Mouse (Mus musculus) kidney, adult 11 months (tissue): ENCODE results near the gene C1qtnf9.

Experiments used
- DNase-seq: peaks from one replicate; pipeline ENCODE4 v3.0.0; 2022

The C1qtnf9 gene

DNA sequence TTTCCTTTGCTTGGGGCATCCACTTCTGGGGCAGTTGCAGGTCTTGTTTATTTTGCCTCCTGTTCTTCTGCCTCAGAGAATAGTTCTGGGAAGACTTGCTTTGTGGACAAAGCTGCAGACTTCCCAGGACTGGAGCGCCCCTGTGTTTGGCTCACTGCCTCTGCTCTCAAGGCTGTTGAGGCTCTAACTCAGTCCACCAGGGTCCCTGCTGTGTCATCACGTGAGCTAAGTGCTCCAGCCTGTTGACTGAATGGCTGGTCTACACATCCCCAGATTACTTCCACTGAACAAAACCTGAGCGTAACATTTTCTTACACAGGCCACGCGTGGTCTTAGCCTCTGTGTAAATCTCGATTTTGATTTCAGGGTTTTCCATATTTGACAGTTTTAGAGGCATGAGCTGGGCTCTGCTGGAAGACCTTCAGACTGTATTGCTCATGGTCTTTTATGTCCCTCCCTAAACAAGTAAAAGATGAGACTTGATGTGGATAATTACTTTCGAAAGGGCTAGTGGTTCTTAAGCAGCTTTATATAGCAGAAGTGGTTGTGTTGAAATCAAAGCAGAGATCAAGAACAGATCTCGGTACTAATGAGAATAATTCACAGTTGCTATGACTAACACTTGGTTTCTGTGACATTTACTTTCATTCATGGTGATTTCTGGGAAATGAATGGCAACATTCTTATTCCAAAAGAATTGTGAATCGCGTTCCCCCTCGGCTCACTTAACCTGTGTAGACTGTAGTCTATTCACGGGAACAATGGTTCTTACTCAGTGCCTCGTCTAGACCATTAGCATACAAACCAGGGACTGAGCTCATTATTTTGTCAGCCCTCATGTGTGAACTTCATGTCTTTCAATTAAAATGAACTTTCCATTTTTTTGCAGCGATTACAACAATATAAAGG, 14.8 kb upstream of the C1qtnf9 start:
- DNase-seq: no peak

DNA sequence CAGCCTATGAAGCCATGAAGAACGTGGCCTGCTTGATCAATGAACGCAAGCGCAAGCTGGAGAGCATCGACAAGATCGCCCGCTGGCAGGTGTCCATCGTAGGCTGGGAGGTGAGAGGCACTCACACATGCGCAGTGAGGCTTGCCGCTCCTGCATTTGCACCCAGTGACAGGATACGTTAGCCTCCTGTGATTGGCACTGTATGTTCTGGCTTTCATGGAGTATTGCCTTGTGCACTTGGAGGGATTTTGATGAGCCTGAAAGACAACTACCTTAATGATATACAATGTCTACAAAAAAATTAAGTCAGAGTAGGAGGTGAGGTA, 14.2 kb upstream of the C1qtnf9 start:
- no peak for DNase-seq

DNA sequence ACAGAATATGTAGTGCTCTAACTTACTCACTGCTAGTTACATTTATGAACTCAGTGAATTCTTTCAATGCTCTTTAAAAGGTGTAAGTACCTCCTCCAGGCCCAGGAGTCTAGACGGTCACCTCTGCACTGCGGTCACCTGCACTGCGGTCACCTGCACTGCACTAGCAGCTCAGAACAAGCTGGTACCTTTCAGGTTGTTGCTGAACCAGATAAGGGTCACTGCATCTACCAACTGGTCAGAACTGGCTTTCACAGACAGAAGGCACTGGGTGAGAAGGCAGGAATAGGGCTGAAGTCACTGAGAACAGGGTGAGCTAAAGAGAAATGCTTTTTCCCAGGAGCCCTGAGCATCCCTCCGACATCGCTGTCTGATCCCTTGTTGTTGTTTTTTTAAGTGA, 13.3 kb upstream of the C1qtnf9 start:
- peak; percentile 71 for DNase-seq

DNA sequence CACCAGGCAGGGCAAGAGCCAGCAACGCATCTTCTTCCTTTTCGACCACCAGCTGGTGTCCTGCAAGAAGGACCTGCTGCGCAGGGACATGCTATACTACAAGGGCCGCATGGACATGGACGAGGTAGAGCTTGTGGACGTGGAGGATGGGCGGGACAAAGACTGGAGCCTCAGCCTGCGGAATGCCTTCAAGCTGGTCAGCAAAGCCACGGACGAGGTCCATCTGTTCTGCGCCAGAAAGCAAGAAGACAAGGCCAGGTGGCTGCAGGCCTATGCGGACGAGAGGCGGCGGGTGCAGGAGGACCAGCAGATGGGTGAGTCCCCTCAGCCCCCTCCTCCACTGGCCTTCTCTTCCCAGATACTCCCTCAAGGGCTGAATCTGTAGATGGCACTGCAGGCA, 11.7 kb upstream of the C1qtnf9 start:
- no peak for DNase-seq

DNA sequence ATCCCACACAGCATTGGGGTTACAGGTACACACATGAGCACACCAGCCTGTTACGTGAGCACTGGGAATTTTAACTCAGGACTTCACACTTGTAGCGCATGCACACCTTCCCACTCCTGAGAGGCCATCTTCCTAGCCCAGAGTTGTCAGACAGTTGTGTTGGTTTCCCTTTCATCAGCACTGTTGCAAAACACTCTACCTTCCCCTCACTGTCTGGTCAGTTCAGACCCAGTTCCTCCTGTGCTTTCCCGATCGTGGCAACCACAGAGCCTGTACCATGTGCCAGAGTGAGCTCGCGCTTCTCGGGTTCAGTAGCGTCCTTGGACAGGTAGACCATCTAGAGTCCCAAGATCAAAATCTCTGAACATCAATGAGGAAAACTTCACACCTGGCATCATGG, 10.7 kb upstream of the C1qtnf9 start:
- DNase-seq: no peak

DNA sequence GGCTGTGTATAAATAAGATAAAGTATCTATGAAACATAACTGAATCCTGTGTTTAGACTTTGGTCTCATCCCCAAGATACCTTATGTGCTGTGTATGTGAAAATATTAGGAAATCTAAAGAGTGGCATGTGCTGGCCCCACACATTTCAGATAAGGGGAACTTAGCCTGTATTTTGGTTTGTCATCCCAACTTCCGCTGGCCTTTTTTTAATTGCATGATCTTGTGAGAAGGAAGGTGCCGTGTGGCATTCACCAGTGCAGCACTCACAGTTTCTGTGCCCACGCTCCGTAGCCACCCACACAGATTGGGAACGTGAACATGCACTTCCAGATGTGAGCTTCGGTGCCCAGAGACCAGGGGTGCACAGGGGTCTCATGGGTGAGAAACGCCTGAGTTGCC, 10.2 kb upstream of the C1qtnf9 start:
- no peak for DNase-seq

DNA sequence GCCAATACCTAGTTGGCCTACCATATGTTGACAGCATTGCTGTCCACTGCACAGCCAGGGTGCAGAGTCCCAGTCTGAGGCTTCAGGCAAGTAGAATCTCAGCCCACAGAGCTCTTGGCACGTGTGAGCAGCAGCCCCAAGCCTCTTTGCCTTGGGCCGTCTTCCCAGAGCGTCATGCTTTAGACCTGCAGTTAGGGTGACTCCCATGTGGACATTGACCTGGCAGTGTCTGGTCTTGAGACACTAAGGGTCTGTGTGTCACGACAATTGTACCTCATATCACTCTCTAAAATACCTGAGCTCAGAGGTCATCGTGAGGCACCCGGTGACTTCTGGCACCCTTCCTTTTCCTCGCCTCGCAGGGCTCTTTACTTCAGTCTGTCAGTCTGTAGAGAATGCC, 8.8 kb upstream of the C1qtnf9 start:
- DNase-seq: no peak

DNA sequence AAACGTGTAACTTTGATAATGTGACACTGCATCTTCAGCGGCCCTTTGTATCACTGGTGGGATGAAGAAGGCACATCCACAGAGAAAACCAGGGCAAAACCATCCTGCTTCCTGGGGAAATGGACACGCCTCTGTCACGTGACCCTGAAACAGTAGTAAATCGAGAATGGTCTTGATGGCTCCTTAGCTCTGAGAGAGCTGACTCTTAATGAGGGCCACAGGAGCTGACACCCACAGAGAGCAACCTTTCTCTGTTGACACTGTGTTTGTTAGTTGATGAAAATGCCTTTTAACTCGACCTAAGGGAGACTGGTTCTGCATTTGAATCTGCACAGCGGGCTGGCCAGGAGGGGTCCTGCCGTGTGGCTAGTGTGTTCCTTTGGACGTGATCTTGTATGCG, 6.1 kb upstream of the C1qtnf9 start:
- DNase-seq: no peak

DNA sequence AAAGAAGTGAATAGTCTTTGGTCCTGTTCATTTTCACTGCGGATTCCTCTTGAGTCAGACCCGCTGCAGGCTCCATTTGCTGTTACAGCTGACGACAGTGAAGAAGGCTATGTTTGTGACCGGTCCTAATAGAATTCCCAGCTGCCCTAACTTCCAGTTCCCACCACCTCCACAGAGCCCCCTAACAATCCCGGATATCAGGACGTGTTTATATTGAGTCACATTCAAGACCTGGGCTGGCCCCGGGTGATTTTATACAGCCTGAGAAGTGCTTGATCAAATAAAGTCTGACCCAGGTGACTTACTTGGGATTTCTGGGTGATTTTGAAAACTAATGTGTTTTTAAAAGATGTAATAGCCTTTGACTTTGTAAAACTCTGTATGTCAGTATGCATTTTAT, 5.2 kb upstream of the C1qtnf9 start:
- DNase-seq: no peak

DNA sequence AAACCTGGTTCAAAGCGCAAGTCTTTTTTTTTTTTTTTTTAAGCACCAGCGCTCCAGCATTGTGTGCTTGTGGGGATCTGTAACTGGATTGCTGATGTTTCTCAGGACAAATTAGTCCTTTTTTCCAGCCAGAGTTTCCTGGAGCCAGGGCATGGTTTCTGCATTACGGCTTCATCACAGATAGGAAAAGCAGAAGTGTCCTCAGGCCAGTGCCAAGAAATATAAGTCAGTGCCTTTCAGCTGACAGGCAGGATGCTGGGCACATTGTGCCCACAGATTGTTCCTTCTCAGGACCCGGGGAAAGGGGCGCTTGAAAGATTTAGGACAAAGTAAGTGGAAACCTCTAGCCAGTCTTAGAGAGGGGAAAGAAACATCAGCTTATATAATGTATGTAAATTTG, 4.2 kb upstream of the C1qtnf9 start:
- no peak for DNase-seq

DNA sequence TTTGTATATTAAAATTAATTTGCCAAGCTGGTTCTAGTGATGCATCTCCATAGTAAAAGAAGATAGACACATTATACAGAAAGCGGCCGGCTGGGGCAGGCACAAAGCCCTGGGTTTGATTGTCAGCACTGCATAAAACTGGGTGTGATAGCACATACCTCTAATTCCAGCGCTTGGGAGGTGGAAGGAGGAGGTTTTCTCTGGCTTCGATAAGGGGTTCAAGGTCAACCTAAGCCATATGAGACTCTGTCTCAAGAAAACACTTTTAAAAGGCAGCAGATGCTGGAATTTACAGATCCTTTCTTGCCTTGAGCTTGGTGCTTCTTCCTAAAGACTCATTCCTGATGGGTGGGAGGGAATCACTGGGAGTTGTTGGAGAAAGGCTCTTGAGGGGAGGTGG, 3.4 kb upstream of the C1qtnf9 start:
- no peak for DNase-seq

DNA sequence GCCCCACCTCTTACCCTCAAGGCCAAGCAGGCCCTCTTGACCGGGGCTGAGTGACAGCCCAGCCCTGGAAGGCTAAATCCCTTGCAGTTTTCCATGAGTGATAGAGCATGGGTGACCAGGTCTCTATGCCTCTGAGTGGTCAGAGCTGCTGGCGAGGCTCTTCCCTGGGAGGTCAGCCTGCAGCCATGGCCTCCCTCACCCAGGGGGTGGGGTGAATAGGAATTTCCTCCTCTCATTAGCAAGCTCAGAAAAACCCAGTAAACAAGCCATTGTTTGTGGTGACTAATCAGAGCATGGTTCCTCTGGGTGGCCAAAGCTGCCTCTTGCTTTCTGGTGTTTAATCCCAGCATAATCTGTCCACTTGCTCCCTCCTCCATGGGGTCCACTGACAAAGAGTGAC, 2.9 kb upstream of the C1qtnf9 start:
- DNase-seq: peak; percentile 28

DNA sequence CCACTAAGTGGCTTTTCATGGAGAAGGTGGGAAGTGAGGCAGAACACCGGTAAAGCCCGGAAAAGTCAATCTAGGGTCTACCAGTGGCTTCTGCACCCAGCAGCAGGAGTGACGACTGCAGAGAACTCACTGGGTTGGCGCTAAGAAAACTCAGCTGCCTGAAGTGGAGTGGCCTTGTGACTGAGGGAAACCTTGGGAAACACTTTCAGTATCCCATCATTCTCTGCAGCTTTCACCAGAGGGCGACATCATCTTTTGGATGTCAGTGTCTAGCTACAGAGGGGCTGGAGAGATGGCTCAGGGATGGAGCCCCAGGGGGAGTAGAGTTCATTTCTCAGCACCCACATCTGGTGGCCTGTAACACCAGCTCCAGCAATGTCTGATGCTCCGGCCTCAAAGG, 1.4 kb downstream of the C1qtnf9 start:
- no peak for DNase-seq

DNA sequence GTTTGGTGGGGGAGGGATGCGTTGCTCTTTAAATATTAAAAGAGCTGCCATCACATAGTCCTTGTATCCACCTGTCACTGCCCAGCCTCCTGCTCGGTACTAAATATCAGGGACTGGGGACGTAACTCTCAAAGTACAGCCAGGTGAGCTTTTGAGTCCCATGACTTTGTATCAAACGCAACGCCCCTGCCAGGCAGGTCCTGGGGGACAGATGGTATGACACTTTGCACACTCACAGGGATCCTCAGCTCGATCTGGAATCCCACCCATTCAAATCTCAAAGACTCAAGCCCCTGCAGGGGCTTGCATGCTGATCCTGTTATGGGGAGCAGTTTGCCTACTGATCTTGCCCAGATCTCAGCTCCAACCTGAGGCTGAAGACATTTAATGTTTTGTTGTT, 2.7 kb downstream of the C1qtnf9 start:
- DNase-seq: no peak

DNA sequence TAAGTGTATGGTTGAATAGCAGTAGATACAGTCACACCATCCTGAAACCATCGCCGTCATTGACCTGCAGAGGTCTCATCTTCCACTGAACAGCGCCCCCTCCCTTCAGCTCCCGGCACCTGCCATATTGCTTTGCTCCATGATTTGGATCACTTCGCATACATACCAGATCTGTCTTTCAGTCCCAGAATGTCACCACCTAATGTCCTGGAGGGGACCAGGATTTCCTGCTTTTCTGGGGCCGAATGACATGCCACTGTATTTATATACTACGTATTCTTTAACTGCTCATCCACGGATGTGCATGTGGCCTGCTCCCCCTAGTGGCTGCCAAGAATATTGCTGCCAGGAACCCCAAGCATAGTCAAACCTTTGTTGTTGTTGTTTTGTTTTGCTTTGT, 3.1 kb downstream of the C1qtnf9 start:
- peak; percentile 52 for DNase-seq

DNA sequence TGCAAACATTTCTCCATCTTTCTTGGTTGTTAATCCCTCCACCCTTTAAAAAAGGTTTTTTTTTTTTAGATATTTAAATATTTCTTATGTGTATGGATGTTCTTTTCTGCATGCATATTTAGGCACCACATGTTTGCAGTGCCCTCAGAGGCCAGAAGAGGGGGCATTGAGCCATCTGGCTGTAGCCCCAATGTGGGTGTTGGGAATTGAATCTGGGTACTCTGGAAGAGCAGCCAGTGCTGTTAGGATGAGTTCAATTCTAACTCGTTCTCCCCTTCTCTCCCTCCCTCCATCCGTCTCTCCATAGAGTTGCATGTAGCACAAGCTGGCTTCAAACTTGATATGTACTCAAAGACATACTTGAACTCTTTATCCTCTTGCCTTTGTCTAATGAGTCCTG, 5.5 kb downstream of the C1qtnf9 start:
- no peak for DNase-seq

DNA sequence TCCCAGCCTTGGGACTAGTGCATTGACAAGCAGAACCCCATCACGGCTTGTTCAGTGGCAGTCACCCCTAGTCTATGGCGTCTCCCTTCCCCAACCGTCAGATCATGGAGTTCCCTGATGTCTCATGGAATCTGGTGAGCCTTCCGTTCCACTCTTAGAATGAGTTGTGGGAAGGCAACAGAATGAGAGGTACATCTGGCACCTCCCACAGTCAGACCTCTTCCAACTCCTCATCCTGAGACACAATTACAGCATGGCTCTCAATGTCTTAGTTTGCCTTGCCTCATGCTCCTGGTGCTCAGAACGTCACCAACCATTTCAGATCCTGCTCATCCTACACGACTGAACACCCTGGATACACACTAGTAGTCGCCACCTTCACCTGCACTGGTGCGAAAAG, 8.6 kb downstream of the C1qtnf9 start:
- no peak for DNase-seq

DNA sequence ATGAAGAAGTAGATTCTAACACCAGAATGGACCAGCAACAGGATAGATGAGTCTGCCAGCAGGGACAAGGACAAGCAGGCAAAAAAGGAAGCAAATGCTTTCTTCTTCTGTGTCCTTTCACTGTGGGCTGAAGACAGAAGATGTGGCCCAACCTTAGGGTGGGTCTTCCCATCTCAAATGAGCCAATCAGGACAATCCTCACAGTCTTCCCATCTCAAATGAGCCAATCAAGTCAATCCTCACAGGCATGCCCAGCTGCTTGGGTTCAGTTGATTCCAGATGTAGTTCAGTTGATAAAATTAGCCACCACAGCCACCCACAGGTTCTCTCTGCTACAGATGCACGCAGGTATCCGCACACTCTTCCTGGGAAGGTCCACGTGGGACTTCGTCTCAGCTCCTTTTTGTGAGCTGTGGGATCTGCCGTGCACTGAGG, 9.6 kb downstream of the C1qtnf9 start:
- no peak for DNase-seq

DNA sequence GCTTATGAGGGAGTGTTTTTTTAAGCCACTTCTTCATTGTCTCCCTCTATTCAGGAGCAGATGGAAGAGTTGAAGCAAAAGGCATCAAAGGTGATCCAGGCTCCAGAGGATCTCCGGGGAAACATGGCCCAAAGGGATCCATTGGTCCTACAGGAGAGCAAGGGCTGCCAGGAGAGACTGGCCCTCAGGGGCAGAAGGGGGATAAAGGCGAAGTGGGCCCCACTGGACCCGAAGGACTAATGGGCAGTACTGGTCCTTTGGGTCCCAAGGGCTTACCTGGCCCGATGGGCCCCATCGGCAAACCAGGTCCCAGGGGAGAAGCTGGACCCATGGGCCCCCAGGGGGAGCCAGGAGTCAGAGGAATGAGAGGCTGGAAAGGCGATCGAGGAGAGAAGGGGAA, 11.3 kb downstream of the C1qtnf9 start:
- DNase-seq: no peak

DNA sequence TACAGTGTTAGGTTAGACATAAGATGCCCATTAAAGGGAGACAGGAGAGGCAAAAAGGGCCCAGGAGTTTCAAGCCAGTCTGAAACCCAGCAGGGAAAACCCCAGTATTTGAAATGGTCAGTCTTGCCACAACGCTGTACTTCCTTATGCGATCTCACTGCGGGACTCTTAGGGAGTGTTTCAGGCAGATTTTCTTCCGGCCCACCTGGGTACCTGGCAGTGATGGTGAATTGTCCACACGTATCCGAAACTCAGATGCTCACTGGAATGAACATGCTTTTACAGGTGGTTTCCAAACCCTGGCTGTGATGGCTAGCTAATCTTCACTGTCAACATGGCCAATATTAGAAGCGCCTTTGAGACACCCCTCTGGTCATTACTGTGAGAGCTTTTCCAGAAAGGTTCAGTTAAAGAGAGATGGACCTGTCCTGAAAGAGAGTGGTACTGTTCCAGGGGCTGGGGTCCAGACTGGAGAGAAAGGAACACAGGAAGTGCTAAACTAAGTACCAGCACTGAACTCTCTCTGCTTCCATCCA, 14.3 kb downstream of the C1qtnf9 start:
- no peak for DNase-seq

DNA sequence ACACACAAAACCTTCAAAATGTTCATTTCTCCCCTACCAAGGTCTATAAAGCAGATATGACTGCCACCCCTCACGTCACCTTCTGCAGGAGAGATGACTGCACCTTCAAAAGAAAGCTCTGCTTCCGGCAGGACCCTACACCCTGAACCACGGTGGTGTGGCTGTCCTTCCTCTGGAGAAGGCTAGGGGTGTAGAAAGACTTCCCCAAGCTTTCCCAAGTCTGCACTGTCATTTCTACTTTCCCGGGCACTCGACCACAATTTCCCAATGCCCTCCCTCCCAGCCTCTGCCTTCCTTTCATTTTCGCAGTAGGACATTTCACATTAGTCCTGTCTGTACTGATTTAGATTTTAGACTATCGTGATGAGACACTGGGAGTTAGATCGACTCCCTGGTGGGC, 15.3 kb downstream of the C1qtnf9 start:
- DNase-seq: no peak

DNA sequence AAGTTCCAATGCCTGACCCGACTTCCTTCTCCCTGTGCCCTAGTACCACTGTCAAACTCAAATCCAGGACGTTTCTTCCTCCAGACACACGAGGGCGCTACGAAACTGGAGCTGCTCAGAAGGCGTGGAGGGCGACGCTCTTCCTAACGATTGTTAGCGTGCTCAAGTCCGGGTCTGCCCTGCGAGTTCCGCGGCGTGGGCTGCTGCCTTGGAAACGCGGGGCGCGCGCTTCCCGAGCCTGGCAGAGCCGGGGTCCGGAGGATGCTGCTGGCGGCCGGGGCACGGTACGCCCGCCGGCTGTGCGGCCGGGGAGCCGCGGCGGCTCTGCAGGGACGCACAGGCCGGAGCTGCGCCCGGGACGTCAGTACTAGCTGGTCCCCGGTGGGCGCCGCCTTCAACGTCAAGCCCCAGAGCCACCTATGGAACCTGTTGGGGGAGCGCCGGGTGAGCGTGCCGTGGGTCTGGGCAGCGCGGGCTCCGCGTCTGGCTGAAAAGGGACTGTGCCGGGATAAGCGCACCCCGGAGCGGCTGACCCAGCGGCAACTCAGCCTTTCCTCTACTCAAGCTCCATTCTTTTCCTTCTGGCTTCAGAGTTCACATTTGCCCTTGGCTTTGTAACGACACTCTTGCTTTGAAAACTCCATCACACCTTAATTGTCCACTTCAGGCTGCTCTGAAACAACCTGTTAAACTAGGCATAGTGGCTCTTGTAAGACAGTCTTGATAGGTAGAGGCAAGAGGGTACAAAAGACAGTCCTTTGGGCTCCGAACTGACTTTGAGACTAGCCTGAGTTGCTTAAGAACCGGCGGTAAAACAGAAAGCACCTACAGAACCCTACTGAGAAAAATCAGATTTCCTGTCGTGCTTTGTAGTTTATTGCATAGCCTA, 16.7 kb downstream of the C1qtnf9 start, which contains the start of gene Mipep:
Mipep (plus strand) TSS at position 147 of the 889 bp plus-strand sequence.
- peak; percentile 80 for DNase-seq

DNA sequence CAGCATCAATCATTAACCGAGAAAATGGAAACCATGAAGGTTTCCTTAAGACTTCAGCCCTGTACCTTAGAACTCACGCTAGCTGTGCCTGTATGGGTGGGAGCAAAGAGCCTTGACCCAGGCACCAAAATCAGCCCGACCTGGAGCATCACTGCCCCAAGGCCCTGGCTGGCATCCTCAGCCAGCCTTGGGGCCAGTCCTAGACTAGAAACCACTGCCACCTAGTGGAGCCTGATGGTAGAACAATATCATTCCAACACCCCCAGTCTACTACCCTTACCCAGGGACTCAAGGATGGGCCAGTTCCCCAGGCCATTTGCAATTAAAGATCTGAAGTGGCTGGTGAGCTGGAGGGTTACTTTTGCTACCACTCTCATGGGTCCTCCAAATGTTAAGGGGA, 22.2 kb downstream of the C1qtnf9 start:
- DNase-seq: peak; percentile 33
